Mouse (Mus musculus): Measurements from ENCODE around the gene Catsper4. TPM values are rescaled to one million over a fixed set of nuclear protein-coding genes. Genes with fewer than 3 reads are reported as not detected.

The Catsper4 gene
- polyA plus RNA-seq, 1 experiment, result 1.4 TPM

DNA sequence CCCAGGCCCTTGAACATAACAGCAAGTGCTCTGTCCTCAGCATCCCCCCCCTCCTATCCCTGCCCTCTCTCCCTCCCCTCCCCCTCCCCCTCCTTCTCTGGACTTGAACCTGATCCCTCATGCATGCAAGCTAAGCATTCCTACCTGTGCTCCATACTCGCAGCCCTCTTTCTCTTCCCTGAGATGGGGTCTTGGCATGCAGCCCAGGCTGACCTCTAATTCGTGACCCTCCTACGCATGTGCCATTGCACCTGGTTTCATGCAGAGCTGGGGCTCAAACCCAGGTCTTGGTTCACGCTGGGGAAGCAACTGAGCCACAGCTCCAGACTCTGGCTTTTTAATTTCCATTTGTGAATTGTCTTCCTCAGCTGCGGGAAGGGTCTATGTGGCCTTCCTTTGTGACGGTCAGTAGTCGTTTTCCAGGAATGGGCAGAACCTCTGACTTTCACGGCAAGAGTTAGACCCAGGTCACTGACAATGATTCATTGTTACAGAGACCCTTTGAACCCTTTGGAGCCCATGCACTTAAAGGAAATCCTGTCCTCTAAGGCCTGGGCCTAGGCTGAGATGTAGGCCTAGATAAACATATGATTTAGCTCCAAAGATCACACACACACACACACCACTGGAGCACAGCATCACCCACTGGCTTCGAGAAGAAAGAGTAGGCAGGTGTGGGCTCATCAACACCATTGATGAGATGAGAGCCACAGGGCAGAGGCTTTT is 38.8 kb upstream of the Catsper4 start:
- no peaks in the 10 kb centered on the region for H3K4me1 ChIP-seq (ENCODE audit: control insufficient read depth, insufficient read depth, insufficient read length, low read length)
- 77% methylated on average over 9 of the region's 9 CpGs for WGBS
- TF ChIP-seq CTCF (IDR thresholded peaks at IDR 0.05; ENCODE audit: extremely low read depth, insufficient read length, insufficient replicate concordance, low read depth, low read length) (no peak), POLR2A (IDR thresholded peaks at IDR 0.05; ENCODE audit: low read depth, low read length) (no peak)
- no peaks in the 10 kb centered on the region for H3K27me3 ChIP-seq (ENCODE audit: control insufficient read depth, insufficient read depth, low read length)
- peak overlapping the region; percentile 29; the same call in 1 of the 2 replicates for H3K4me3 ChIP-seq (ENCODE audit: low read depth, low read length)
- H3K27ac ChIP-seq (ENCODE audit: insufficient read depth, low read depth, low read length), result no peak overlapping the region
- no peaks in the 10 kb centered on the region for H3K36me3 ChIP-seq (ENCODE audit: control insufficient read depth, insufficient read depth, low read length)

DNA sequence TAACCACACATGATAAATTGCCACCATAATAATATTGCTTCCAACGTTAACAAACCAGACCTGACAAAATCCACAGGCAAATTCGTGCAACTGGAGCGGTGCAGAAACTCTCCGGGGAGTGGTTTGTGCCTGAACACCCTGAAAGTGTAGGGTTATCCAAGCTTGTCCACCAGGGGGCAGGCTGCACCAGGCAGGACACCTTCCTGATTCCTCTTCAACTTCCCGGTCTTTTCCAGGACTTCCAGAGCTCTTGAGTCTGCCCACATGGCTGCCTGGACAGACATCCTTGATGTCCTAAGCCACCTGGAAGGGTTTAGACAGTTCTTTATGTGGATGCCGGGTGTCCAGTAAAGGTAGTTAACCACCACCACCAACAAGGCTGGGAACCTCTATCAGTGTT is 36.0 kb upstream of the Catsper4 start:
- no peaks in the 10 kb centered on the region for H3K36me3 ChIP-seq (ENCODE audit: control insufficient read depth, insufficient read depth, low read length)
- no peaks in the 10 kb centered on the region for H3K4me1 ChIP-seq (ENCODE audit: control insufficient read depth, insufficient read depth, insufficient read length, low read length)
- H3K27ac ChIP-seq (ENCODE audit: insufficient read depth, low read depth, low read length), result no peak overlapping the region
- TF ChIP-seq CTCF (IDR thresholded peaks at IDR 0.05; ENCODE audit: extremely low read depth, insufficient read length, insufficient replicate concordance, low read depth, low read length) (peak; percentile 92), POLR2A (IDR thresholded peaks at IDR 0.05; ENCODE audit: low read depth, low read length) (no peak)
- no peak overlapping the region for H3K4me3 ChIP-seq (ENCODE audit: low read depth, low read length)
- no peaks in the 10 kb centered on the region for H3K27me3 ChIP-seq (ENCODE audit: control insufficient read depth, insufficient read depth, low read length)
- WGBS, result 21% methylated on average over 6 of the region's 6 CpGs

DNA sequence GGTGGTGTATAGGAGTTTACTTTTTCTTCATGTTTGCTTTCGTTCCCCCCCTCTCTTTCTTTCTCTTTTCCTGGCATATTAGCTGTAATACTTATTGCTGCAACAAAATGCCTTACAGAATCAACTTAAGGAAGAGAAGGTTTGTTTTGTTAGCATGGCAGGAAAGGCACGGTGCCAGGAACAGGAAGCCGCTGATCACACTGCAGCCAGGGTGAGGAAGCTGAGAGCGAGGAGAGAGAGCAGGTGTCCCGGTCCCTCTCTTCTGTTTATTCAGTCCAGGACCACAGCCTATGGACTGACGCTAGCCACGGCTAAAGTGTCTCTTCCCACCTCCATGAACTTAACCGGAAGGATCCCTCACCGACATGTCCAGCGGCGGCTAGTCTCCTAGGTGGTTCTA is 31.2 kb upstream of the Catsper4 start:
- peaks cover 7% of the 10 kb centered on the region for H3K27me3 ChIP-seq (ENCODE audit: control insufficient read depth, insufficient read depth, low read length)
- H3K4me3 ChIP-seq (ENCODE audit: low read depth, low read length), result no peak overlapping the region
- 40% methylated on average over 11 of the region's 11 CpGs for WGBS
- H3K27ac ChIP-seq (ENCODE audit: insufficient read depth, low read depth, low read length), result no peak overlapping the region
- H3K36me3 ChIP-seq (ENCODE audit: control insufficient read depth, insufficient read depth, low read length), result no peaks in the 10 kb centered on the region
- TF ChIP-seq CTCF (IDR thresholded peaks at IDR 0.05; ENCODE audit: extremely low read depth, insufficient read length, insufficient replicate concordance, low read depth, low read length), result no peak
- TF ChIP-seq POLR2A (IDR thresholded peaks at IDR 0.05; ENCODE audit: low read depth, low read length), result no peak
- H3K4me1 ChIP-seq (ENCODE audit: control insufficient read depth, insufficient read depth, insufficient read length, low read length), result no peaks in the 10 kb centered on the region

DNA sequence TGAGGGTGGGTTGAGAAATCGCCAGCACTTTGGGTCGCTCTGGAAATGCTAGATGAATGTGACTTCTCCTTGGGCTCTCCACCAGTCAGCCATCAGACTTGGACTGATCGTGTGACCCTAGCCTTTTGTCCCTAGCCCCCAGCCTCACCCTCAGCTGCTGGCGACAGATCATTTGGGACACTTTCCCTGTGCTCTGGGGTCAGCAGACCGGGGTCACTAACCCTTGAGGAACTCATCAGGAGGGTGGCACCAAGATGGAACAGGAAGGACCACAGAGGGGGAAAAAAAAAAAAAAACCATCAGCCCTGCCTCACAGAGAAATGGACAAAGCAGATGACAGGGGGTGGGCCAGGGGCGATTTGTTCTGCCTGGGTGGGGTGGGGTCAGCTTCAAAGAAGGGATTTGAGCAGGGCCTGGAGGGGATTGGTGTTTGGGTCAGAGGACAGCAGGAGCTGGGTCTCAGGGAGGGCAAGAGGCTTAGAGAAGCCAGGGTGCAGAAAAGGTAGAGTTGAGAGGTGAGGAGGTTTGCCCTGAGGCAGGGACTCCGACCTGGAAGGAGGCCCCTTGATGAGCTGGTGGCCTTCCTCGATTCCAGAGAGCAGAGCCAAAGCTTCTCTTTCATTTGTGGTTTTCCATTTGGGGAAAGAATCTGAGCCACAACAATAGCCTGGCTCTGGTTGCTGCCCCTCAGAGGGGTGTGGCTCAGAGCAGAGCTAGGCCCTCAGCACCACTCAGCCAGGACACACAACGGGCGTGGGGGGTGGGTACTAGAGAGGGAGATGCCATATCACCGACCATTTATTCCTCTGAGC is 30.2 kb upstream of the Catsper4 start:
- Histone ChIP-seq H3K27me3 (ENCODE audit: control insufficient read depth, insufficient read depth, low read length) (peaks cover 16% of the 10 kb centered on the region), H3K4me3 (ENCODE audit: low read depth, low read length) (no peak overlapping the region), H3K4me1 (ENCODE audit: control insufficient read depth, insufficient read depth, insufficient read length, low read length) (no peaks in the 10 kb centered on the region), H3K36me3 (ENCODE audit: control insufficient read depth, insufficient read depth, low read length) (no peaks in the 10 kb centered on the region), H3K27ac (ENCODE audit: insufficient read depth, low read depth, low read length) (no peak overlapping the region)
- 69% methylated on average over 11 of the region's 11 CpGs for WGBS
- TF ChIP-seq CTCF (IDR thresholded peaks at IDR 0.05; ENCODE audit: extremely low read depth, insufficient read length, insufficient replicate concordance, low read depth, low read length), result no peak
- no peak for TF ChIP-seq POLR2A (IDR thresholded peaks at IDR 0.05; ENCODE audit: low read depth, low read length)

DNA sequence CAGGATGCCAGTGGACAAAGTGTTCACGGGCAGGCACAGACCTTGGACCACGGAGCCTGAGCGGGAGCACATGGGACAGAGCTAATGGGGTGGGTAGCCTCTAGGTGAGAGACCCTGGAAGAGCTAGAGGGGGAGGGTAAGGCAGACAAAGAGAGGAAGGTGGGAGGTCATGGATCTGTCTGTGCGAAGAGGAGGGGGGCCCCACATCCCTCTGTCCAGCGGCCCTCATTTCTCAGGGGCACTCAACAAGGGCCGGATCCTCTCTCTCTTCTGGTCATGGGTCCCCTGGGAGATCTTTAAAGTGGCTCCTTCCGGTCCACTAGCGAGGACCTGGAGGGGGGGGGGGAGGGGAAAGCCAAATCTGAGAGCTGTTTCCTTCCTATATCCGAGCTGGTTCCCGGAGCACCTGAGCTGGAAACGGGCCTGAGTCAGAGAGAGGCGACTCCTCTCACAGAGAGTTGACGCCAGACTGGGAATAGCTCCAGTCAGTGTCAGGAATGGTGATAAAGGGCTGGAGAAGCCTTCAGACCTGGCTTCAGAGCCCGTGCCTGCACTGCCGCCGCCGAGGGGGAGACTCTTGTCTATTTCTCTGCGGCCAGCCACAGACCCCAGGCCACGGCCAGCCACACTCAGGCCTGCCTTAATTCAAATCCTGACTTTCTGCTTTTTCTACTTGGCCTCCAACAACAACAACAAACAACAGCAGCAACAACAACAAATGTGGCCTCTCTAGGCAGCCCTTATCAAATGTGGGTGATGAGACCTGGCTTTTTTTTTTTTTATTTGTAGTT is 29.4 kb upstream of the Catsper4 start:
- Histone ChIP-seq H3K36me3 (ENCODE audit: control insufficient read depth, insufficient read depth, low read length) (no peaks in the 10 kb centered on the region), H3K4me3 (ENCODE audit: low read depth, low read length) (peak overlapping the region; percentile 15; the same call in 1 of the 2 replicates), H3K27me3 (ENCODE audit: control insufficient read depth, insufficient read depth, low read length) (peaks cover 24% of the 10 kb centered on the region), H3K27ac (ENCODE audit: insufficient read depth, low read depth, low read length) (0 out of 2 replicates have a peak overlapping the region, but pooled peaks have one; percentile 36), H3K4me1 (ENCODE audit: control insufficient read depth, insufficient read depth, insufficient read length, low read length) (peaks cover 6% of the 10 kb centered on the region)
- WGBS, result 72% methylated on average over 19 of the region's 19 CpGs
- TF ChIP-seq CTCF (IDR thresholded peaks at IDR 0.05; ENCODE audit: extremely low read depth, insufficient read length, insufficient replicate concordance, low read depth, low read length), result no peak
- TF ChIP-seq POLR2A (IDR thresholded peaks at IDR 0.05; ENCODE audit: low read depth, low read length), result no peak

DNA sequence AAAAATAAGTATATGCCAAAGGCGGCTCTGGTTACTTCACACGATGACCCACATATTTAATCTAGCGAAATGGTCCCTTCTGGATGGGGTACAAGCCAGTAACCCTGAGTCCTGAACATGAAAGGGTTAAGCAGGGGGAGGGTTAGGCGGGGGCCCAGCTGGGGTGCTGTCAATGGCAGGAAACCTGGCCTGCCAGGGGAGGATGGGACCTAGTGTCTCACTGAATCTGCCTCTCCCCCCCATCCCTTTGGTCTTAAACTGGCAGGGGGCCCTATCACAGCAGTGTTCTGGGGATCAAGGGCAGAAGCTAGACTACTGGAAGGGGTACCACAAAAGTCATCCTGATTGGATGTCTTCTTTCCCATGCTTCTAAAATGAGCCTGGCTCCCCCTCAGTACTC is 28.7 kb upstream of the Catsper4 start:
- no peak for TF ChIP-seq CTCF (IDR thresholded peaks at IDR 0.05; ENCODE audit: extremely low read depth, insufficient read length, insufficient replicate concordance, low read depth, low read length)
- no peak for TF ChIP-seq POLR2A (IDR thresholded peaks at IDR 0.05; ENCODE audit: low read depth, low read length)
- Histone ChIP-seq H3K27ac (ENCODE audit: insufficient read depth, low read depth, low read length) (peak overlapping the region; percentile 36; the same call in 1 of the 2 replicates), H3K27me3 (ENCODE audit: control insufficient read depth, insufficient read depth, low read length) (peaks cover 32% of the 10 kb centered on the region), H3K36me3 (ENCODE audit: control insufficient read depth, insufficient read depth, low read length) (no peaks in the 10 kb centered on the region), H3K4me1 (ENCODE audit: control insufficient read depth, insufficient read depth, insufficient read length, low read length) (peaks cover 12% of the 10 kb centered on the region), H3K4me3 (ENCODE audit: low read depth, low read length) (no peak overlapping the region)
- 68% methylated on average over 4 of the region's 4 CpGs for WGBS
